Mouse (Mus musculus): ENCODE data around the gene St13. TPM values are rescaled to one million over a fixed set of nuclear protein-coding genes. Genes with fewer than 3 reads are reported as not detected.

The St13 gene
- polyA plus RNA-seq, 1 experiment from 2014 or later = 59.2 TPM

- Histone ChIP-seq H3K36me3 (ENCODE audit: control insufficient read depth, insufficient read depth) (peaks cover 26% of the 10 kb centered on the region), H3K9ac (ENCODE audit: low read depth, low read length) (no peak overlapping the region), H3K9me3 (replicated peaks; ENCODE audit: control insufficient read depth, low read length) (no peaks in the 10 kb centered on the region), H3K4me1 (ENCODE audit: control insufficient read depth, low read depth, low read length) (no peaks in the 10 kb centered on the region), H3K4me2 (ENCODE audit: low read depth, low read length) (no peak overlapping the region), H3K27me3 (ENCODE audit: control insufficient read depth, insufficient read depth, low read depth, low read length) (no peaks in the 10 kb centered on the region), H3K27ac (ENCODE audit: low read length) (no peak overlapping the region), H3K4me3 (ENCODE audit: low read depth, low read length) (no peak overlapping the region)
- WGBS (ENCODE audit: insufficient replicate concordance) = 77% methylated on average over 3 of the region's 3 CpGs
- ATAC-seq (ENCODE audit: low read depth) = no peak
Observed at GRCm38 (mm10) chr15:81320137-81320536, 79.7 kb downstream of the St13 start.

GRCm38 (mm10) chr15:81319462-81319861 is 80.4 kb downstream of the St13 start:
- WGBS (ENCODE audit: insufficient replicate concordance) = 77% methylated on average over 9 of the region's 9 CpGs
- Histone ChIP-seq H3K27ac (ENCODE audit: low read length) (no peak overlapping the region), H3K4me1 (ENCODE audit: control insufficient read depth, low read depth, low read length) (no peaks in the 10 kb centered on the region), H3K36me3 (ENCODE audit: control insufficient read depth, insufficient read depth) (peaks cover 26% of the 10 kb centered on the region), H3K4me3 (ENCODE audit: low read depth, low read length) (no peak overlapping the region), H3K27me3 (ENCODE audit: control insufficient read depth, insufficient read depth, low read depth, low read length) (no peaks in the 10 kb centered on the region), H3K9ac (ENCODE audit: low read depth, low read length) (no peak overlapping the region), H3K4me2 (ENCODE audit: low read depth, low read length) (no peak overlapping the region), H3K9me3 (replicated peaks; ENCODE audit: control insufficient read depth, low read length) (no peaks in the 10 kb centered on the region)
- ATAC-seq (ENCODE audit: low read depth) = no peak

DNA sequence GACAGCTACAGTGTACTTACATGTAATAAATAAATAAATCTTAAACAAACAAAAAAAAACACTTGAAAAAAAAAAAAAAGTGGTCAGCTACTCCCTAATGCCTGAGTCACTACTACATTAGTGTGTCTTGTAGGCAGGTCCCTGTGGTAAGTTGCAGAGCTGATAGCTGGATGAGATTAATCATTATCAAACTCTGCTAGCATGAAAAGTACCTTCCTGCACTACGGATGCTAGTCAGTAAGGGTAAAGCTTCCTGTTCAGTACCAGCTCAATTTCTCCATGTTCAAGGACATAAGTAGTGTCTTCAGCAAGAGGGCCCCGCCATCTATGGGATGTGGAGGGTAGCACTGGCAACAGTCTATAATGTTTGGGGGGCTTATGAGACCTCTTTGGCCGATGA is 85.9 kb downstream of the St13 start:
- H3K4me2 ChIP-seq (ENCODE audit: low read depth, low read length) = no peak overlapping the region
- no peaks in the 10 kb centered on the region for H3K27me3 ChIP-seq (ENCODE audit: control insufficient read depth, insufficient read depth, low read depth, low read length)
- ATAC-seq (ENCODE audit: low read depth) = no peak
- no peak overlapping the region for H3K27ac ChIP-seq (ENCODE audit: low read length)
- peaks cover 4% of the 10 kb centered on the region for H3K36me3 ChIP-seq (ENCODE audit: control insufficient read depth, insufficient read depth)
- H3K4me3 ChIP-seq (ENCODE audit: low read depth, low read length) = no peak overlapping the region
- 69% methylated on average over 3 of the region's 3 CpGs for WGBS (ENCODE audit: insufficient replicate concordance)
- no peak overlapping the region for H3K9ac ChIP-seq (ENCODE audit: low read depth, low read length)
- H3K4me1 ChIP-seq (ENCODE audit: control insufficient read depth, low read depth, low read length) = no peaks in the 10 kb centered on the region
- H3K9me3 ChIP-seq (replicated peaks; ENCODE audit: control insufficient read depth, low read length) = no peaks in the 10 kb centered on the region

Other genes with a start within 250 kb of the St13 start
- 5.4 and 6.1 TPM in 2 replicates for gene Mrtfa, start 209.3 kb downstream of the St13 start, polyA plus RNA-seq (2015; fragmentation: Nextera tagmentation; extraction: Ambion mirVana)
- gene Mchr1, start 164.6 kb downstream of the St13 start, polyA plus RNA-seq (2015; fragmentation: Nextera tagmentation; extraction: Ambion mirVana) = 0.19 TPM in 1 of 2 replicates, not detected in the other
- 36.2 and 38.3 TPM in 2 replicates for gene Slc25a17, start 39.3 kb downstream of the St13 start, polyA plus RNA-seq (2015; fragmentation: Nextera tagmentation; extraction: Ambion mirVana)
- gene Xpnpep3, start 61 bp upstream of the St13 start, polyA plus RNA-seq (2015; fragmentation: Nextera tagmentation; extraction: Ambion mirVana) = 5.9 and 6.6 TPM in 2 replicates
- gene Dnajb7, start 8.2 kb upstream of the St13 start, polyA plus RNA-seq (2015; fragmentation: Nextera tagmentation; extraction: Ambion mirVana) = 0.39 and 0.77 TPM in 2 replicates
- gene Rbx1, start 66.2 kb upstream of the St13 start, polyA plus RNA-seq (2015; fragmentation: Nextera tagmentation; extraction: Ambion mirVana) = 189 and 239 TPM in 2 replicates
- 5.8 and 7.3 TPM in 2 replicates for gene Ep300, start 185.3 kb upstream of the St13 start, polyA plus RNA-seq (2015; fragmentation: Nextera tagmentation; extraction: Ambion mirVana)